Mouse (Mus musculus) testis, adult 2 months (tissue): Measurements from ENCODE around the gene Dtx2. TPM values are rescaled to one million over a fixed set of nuclear protein-coding genes. Genes with fewer than 3 reads are reported as not detected.

ENCODE experiments used
- H3K27ac ChIP-seq: fragments of 200-500 bp; 2 replicates; pipeline ENCODE4 v1.5.1; 2012; ENCODE audit warnings: low read depth, low read length; ENCODE audit not compliant: control insufficient read depth, insufficient read depth
- H3K27me3 ChIP-seq: fragments of 200-500 bp; 2 replicates; pipeline ENCODE4 v1.6.1; 2012; ENCODE audit warnings: mild to moderate bottlenecking, low read length, moderate library complexity; ENCODE audit not compliant: control insufficient read depth, insufficient read depth
- H3K36me3 ChIP-seq: fragments of 200-500 bp; 2 replicates; pipeline ENCODE4 v1.6.1; 2012; ENCODE audit warnings: mild to moderate bottlenecking, low read length; ENCODE audit not compliant: control insufficient read depth, insufficient read depth
- H3K4me1 ChIP-seq: fragments of 200-500 bp; 2 replicates; pipeline ENCODE4 v1.6.1; 2012; ENCODE audit warnings: low read length; ENCODE audit not compliant: control insufficient read depth, insufficient read depth
- H3K4me3 ChIP-seq: fragments of 200-500 bp; 2 replicates; pipeline ENCODE4 v1.5.1; 2012; ENCODE audit warnings: low read depth, mild to moderate bottlenecking, low read length, moderate library complexity, mixed read lengths; ENCODE audit not compliant: control insufficient read depth
- CTCF ChIP-seq: fragments of 200-500 bp; IDR thresholded peaks from 2 replicates; pipeline ENCODE4 v1.5.1; 2012; ENCODE audit warnings: low read depth, mild to moderate bottlenecking, inconsistent platforms, low read length, moderate library complexity; ENCODE audit not compliant: control insufficient read depth, insufficient read depth, insufficient replicate concordance
- POLR2A ChIP-seq: fragments of 200-500 bp; IDR thresholded peaks from 2 replicates; pipeline ENCODE4 v1.6.1; 2012; ENCODE audit warnings: low read depth, mild to moderate bottlenecking, inconsistent platforms, low read length, moderate library complexity; ENCODE audit not compliant: control insufficient read depth
- polyA plus RNA-seq: library from polyadenylated mRNA; depleted of rRNA; stranded (reverse); fragments of >200 nt; gene quantifications from 2 replicates; pipeline ENCODE4 v1.2.3, GENCODE M21; 2012

The Dtx2 gene
- polyA plus RNA-seq, 1 experiment, result 29.1 TPM

DNA sequence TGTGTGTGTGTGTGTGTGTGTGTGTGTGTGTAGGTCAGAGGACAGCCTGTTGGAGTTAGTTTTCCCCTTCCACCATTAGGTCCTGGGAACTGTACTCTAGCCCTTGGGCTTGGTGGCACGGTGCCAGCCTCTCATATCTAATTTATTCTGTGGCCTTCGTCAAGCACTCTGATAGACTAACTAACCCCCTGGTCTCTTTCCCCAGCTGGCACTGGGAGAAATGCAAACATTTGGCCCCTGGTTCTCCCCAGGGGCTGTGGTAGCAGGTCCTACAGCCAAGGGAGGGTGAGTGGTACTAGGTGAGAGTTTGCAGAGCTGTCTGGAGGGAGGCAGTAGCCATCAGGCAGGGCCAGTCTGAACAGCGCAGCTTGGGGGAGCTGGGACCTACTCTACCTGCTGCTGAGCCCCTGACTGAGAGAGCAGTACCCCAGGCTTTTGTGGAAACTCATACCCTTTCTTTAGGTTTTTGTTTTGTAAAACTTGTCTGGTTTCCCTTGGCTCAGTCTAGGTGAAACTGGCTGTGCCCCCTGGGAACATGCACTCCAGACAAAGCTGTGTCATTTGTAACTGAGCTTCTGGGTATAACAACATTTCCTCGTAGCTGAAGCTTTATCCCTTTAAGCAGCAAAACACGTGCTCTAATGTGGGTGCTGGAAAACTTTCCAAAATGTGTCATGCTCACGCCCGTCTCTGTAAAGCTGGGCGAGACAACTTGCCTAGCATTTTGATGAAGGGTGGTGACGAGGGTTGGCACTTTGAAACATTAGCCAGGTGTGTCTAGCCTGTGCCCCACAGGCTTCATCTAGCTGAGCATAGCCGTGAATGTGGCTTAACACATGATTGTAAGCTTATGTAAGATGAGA lies 21.6 kb downstream of the Dtx2 start:
- Histone ChIP-seq H3K27ac (no peak overlapping the region), H3K36me3 (no peaks in the 10 kb centered on the region; the same call in 1 of the 2 replicates), H3K4me3 (no peak overlapping the region)

DNA sequence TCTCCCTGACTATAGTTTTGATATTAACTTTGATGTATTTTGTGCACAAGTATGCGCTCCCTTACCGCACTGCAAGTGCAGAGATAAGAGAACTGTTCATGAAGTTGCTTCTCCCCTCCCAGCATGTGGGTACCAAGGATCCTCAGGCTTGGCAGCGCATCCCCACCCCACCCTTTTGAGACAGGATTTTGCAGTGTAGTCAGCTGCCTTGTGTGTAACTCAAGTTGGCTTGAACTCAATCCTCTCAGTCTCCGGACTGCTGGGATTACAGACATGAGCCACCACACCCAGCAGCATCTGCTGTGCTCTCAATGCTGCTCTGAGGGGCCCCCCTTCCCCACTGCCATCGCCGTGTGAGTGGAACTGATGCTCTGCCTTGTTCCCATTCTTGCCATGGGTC lies 22.7 kb downstream of the Dtx2 start:
- H3K4me3 ChIP-seq, result no peak overlapping the region
- no peaks in the 10 kb centered on the region for H3K27me3 ChIP-seq
- TF ChIP-seq POLR2A, result no peak
- TF ChIP-seq CTCF, result no peak
- no peaks in the 10 kb centered on the region; the same call in 1 of the 2 replicates for H3K36me3 ChIP-seq
- H3K4me1 ChIP-seq, result 0 out of 2 replicates have a peak, but pooled peaks cover 2% of the 10 kb centered on the region
- H3K27ac ChIP-seq, result no peak overlapping the region

More for the DNA sequence above, 21.6 kb downstream of the Dtx2 start:
- H3K4me1 ChIP-seq, result 0 out of 2 replicates have a peak, but pooled peaks cover 2% of the 10 kb centered on the region
- no peaks in the 10 kb centered on the region for H3K27me3 ChIP-seq
- TF ChIP-seq CTCF (no peak), POLR2A (no peak)

DNA sequence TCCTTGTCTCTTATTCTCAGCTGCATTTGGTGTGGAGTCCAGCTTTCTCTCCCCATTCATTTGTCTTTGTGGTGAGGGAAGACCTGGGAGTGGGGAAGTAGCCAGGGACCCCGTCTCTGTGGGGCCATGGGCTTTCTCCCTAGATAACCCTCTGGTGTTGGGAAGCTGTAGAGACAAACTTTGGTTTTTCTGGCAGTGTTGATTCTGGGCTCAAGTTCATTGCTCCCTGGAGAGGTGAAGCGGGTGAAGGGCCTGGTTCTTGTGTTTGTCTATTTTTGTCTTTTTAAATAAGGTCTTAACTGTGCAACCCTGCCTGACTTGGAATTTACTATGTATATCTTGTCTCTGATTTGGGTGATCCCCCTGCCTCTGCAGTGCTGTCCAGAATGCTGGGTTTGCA lies 24.1 kb downstream of the Dtx2 start:
- no peaks in the 10 kb centered on the region for H3K36me3 ChIP-seq
- TF ChIP-seq POLR2A, result no peak
- TF ChIP-seq CTCF, result no peak

DNA sequence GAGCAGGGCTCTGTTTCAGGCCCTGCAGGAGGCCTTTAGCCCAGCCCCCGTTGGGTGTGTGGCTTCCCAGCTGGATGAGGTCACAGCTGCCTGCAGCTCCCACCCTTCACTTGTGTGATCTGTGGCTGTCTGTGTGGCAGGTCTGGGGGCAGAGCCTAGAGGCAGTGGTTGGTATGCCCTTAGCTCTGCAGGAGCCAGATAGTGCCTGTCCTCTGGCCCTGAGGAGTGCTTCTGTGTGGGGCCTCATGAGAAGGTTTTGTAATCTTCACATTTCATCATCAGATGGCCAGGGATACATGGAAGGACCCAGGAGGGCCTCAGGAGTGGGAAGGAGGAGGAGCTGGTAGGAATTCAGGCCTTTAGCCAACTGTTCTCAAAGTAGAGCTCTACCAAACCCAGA lies 25.3 kb downstream of the Dtx2 start:
- Histone ChIP-seq H3K4me1 (0 out of 2 replicates have a peak, but pooled peaks cover 1% of the 10 kb centered on the region), H3K27me3 (no peaks in the 10 kb centered on the region), H3K4me3 (no peak overlapping the region), H3K36me3 (no peaks in the 10 kb centered on the region; the same call in 1 of the 2 replicates), H3K27ac (no peak overlapping the region)
- TF ChIP-seq POLR2A (no peak), CTCF (no peak)

More for the DNA sequence above, 24.1 kb downstream of the Dtx2 start:
- Histone ChIP-seq H3K4me3 (no peak overlapping the region), H3K27ac (no peak overlapping the region), H3K27me3 (no peaks in the 10 kb centered on the region), H3K4me1 (0 out of 2 replicates have a peak, but pooled peaks cover 2% of the 10 kb centered on the region)

DNA sequence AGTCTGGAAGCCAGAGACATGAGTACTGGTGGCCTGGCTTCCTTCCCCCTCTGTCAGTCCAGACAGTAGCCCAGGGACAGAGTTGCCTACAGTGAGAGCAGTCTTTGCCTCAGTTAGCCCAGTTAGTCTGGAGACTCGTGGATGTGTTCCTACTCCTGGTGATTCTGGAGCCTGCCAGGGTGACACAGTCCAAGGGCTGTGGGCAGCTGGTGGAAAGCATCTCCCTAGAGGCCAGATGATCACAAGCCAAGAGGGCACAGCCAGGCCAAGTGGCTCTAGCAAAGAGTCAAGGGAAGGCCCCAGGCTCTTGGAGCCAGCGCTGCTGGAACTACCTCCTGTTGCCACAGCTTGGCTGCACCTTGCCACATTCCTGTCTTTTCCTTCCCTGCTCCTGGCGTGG lies 31.1 kb downstream of the Dtx2 start:
- no peak overlapping the region for H3K4me3 ChIP-seq
- TF ChIP-seq CTCF, result no peak
- no peak for TF ChIP-seq POLR2A
- H3K27me3 ChIP-seq, result no peaks in the 10 kb centered on the region
- H3K36me3 ChIP-seq, result no peaks in the 10 kb centered on the region; the same call in 1 of the 2 replicates
- no peaks in the 10 kb centered on the region for H3K4me1 ChIP-seq
- H3K27ac ChIP-seq, result no peak overlapping the region

DNA sequence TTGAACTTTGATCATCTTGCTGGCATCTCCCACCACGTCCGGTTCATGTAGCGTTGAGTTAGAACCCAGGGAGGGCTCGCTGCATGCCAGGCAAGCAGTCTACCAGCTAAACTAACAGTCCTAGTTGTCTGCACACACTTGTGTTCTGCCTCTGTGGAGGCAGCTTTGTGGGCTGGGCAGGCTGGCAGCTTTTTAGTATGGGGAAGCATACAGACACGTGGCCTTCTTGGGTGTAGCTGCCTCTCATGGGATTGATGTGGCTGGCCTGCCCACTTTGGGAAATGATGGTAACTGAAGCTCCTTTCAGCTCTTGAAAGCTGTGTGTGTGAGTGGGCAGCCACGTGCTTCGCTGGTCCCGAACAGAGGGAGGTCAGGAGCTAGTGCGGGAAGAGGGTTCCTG lies 32.3 kb downstream of the Dtx2 start:
- no peak for TF ChIP-seq CTCF
- no peak for TF ChIP-seq POLR2A
- Histone ChIP-seq H3K4me1 (no peaks in the 10 kb centered on the region), H3K36me3 (no peaks in the 10 kb centered on the region; the same call in 1 of the 2 replicates), H3K27ac (no peak overlapping the region), H3K27me3 (no peaks in the 10 kb centered on the region), H3K4me3 (no peak overlapping the region)

DNA sequence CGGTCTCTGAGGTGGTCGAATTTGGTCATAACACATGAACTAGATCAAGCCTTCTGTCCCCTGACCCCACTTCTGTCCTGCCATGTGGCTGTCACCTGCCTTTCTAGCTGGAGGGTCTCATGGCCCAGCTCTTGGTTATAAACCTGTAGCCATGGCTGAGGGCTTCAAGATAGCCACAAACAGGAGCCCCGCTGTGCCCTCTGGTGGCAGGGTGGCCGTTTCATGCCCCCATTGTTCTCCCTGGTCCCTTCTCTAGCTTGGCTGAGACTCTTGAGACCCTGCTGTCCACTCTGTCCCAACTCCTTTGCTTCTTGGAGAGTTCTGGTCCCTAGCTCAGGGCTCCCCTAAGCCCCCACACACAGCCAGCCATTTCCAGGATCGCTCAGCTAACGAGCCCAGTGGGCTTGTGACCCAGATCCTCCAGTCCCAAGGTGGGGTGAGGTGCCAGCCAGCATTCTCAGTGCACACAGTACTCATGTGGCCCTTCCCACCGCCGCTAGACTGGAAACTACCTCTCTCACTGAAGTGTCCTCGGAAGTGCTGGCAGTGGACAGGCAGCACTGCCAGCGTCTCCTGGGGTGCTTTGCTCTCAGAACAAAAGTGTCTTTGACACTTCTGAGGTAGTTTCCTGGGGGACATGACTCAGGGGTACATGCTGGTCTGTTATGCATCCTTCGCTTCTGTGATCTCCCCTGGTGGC lies 33.2 kb downstream of the Dtx2 start:
- Histone ChIP-seq H3K4me1 (no peaks in the 10 kb centered on the region), H3K36me3 (no peaks in the 10 kb centered on the region; the same call in 1 of the 2 replicates), H3K27me3 (no peaks in the 10 kb centered on the region), H3K4me3 (no peak overlapping the region), H3K27ac (no peak overlapping the region)
- TF ChIP-seq POLR2A (no peak), CTCF (no peak)
